Mouse (Mus musculus) stomach, postnatal 0 days (tissue): ENCODE results near the gene Gm28539.

ENCODE experiments used
- CTCF ChIP-seq: IDR thresholded peaks from 2 replicates; pipeline ENCODE4 v1.5.1; 2016; ENCODE audit warnings: antibody characterized with exemption, low read depth, mild to moderate bottlenecking, moderate library complexity
- EP300 ChIP-seq: optimal IDR thresholded peaks from 2 replicates; pipeline ENCODE3; 2016; ENCODE audit warnings: antibody characterized with exemption

- TF ChIP-seq CTCF (no peak), EP300 (no peak)
Measured at GRCm38 (mm10) chr16:18952813-18953212, 116.4 kb downstream of the Gm28539 start.
